Mouse (Mus musculus): ENCODE data around the gene Tha1.
A peak's percentile ranks its signal among the peaks of the same experiment; 100 is the strongest.

Tha1 gene

DNA sequence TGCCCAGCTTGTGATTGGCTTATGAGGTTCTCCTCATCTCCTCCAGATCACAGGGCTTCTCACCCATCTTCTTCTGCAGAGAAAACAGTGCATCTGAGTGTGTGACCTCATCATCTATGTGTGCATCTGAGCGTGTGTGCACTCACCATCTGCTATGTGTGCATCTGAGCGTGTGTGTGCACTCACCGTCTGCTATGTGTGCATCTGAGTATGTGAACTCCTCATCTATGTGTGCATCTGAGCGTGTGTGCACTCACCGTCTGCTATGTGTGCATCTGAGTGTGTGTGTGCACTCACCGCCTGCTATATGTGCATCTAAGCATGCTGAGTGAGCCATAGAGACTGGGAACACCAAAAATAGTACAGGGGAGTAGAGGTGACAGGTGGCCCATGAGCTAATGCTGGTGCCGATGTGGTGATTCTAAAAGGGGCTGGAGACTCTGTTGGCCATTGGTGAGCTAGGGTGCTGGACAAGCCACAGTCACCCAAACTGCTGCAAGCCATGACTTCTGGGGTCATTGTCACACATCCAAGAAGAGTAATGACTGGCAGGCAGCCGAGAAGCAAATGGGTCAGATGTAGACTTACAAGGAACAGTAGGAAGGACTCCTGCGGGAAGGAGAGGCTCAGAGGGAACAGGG, 7.2 kb upstream of the Tha1 start:
- no peak for DNase-seq

DNA sequence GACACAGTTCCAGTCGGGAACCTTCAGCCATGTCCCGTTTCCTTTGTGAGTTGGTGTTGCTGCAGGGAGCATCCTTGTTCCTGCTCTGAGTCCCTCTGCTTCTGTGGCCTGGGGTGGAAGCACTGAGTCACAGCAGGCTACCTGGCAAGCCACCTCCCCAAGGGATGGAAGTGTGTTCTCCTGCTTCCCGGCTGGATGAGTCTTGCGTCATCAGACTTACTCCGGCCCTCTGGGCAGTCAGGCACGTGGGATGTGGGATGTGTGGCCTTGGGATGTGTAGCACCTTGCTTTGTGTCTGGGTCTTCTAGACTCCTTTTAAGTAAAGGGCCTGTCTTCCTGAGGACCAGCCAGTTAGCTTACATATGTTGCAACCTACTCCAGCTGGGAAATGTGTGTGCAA, 6.4 kb upstream of the Tha1 start:
- no peak for DNase-seq

DNA sequence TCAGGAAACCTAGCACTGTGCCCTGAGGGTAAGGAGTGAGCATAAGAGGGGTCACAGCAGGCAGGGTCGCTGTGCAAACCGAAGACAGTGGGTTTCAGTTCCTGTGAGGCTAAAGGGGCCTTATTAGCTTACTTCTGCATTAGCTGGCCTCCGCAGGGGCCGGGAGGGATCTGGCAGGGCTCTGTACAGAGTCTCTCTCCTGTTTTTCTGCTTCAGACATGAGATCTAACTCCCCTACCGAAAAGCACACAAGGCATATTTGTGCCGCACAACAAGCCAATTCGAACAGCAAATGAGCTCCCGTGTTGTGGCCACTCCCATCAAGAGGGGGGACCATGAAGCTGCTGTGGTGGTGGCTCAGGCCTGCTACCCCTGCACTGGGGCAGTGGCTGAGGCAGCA, 5.6 kb upstream of the Tha1 start:
- no peak for DNase-seq

DNA sequence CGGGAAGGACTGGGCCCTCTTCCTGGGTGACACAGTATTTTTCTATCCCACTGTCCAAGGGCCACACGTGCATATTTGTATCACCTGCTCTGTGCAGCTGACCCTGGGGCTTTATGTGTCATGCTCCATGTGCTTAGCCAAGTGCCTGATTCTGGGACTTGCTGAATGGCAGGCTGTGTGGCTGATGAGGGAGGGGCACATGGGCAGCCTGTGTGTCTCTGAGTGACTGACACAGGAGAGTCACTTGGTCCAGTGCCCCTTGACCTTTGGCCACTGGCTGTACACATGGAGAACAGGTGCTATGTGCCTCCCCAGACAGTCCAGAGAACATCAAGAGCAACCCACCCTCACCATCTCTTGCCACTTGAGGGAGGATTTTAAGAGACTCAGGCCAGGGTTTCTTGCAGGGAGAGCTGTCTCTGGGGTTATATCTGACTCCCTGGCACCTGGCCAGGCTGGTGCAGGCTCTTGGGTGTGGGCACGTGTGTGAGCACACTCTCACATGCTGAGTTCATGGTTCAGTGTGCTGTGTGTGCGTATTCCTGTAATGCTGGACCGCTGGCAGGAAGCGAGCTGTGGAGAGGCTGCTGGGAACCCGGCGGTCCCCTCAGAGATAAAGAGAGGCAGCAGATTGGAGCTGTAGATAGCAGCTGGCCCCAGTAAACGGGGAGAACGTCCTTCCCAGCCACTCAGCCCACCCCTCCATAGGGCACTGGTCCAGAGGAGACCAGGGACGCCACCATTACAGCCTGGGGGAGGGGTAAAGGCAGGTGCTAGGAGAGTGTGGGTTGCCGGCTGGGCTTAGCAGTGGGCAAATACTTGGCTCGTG, 4.8 kb upstream of the Tha1 start:
- DNase-seq: peak; percentile 37 to 39

DNA sequence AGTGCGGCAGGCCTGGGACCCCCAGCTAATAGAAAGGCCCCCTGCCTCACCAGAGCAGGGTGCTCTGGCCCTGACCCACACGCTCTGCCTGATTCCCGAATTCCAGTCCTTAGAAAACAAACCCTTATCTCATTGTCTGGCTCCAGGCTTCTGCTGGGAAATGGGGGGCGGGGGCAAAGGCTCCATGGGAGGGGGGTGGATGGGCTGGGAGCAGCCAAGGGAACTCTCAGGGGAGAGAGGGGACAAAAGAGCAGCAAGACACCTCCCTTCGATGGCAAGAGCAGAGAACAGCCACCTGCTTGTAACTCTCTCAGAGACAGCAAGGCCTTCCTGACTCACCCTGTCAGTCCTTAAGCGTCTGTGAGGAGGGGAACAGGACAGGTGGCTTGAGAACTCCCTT, 2.4 kb upstream of the Tha1 start:
- DNase-seq: no peak

DNA sequence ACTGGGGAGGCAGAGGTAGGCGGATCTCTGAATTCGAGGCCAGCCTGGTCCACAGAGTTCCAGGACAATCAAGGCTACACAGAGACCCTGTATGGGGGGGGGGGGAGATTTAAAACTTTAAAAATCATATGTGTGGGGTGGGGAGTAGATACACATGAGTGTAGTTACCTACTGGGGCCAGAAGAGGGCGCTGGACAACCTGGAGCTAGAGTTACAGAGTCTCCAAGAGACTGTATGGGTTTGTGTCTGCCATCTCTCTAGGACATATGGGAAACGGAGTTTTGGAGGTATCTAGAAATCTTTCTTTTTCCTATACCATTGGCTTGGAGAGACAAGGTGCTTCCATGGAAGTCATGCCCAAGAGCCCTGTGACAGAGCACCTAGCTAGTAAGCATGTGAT, 1.1 kb upstream of the Tha1 start:
- no peak for DNase-seq

DNA sequence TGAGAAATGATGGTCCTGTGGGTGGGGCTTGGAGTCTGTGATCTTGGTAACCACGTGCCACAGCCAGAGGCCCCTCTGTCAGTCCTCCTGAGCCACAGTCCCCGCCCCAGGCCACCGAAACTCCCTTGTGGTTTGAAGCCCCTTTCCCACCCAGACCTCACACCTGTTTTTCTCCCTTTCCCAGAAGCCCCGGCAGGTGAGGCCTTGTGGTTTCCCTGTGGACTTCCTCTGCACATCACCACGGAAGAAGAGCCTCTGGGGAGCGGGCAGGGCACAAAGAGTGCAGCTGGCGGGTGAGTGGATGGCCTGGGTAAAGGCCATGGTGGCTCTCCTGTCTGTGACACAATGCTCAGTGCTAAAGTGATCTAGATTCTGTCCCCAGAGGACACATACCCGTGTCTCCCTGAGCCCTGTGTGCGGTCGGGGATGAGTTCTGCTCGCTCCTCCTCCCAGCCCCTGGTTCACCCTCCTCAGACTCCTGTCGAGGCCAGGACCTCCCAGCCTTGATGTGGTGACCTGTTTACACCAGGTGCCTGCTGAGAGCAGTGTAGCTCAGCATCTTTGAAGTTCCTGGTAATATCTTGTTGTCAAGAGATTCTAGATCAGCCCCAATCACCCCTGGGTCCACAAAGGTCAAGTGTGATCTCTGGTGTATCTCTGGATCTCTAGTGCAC, 1.2 kb downstream of the Tha1 start:
- DNase-seq: no peak

DNA sequence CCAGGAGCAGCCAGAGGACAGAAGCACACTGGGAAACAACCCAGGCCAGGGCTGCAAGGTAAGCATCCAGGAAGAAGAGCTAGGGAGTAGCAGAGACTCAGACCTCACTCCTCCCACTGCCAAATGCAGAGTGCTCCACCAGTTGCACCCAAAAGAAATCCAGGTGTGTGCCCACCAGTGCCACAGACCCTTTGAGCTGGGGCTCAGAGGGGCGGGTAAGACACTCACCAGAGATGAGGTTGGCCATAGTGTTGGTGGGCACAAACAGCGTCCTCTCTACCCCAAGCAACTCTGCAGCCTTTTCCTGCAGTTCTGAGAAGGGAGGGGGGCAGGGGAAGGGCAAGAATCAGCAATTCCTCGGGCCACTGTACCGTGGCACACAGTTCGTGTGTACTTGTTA, 1.9 kb downstream of the Tha1 start:
- no peak for DNase-seq

DNA sequence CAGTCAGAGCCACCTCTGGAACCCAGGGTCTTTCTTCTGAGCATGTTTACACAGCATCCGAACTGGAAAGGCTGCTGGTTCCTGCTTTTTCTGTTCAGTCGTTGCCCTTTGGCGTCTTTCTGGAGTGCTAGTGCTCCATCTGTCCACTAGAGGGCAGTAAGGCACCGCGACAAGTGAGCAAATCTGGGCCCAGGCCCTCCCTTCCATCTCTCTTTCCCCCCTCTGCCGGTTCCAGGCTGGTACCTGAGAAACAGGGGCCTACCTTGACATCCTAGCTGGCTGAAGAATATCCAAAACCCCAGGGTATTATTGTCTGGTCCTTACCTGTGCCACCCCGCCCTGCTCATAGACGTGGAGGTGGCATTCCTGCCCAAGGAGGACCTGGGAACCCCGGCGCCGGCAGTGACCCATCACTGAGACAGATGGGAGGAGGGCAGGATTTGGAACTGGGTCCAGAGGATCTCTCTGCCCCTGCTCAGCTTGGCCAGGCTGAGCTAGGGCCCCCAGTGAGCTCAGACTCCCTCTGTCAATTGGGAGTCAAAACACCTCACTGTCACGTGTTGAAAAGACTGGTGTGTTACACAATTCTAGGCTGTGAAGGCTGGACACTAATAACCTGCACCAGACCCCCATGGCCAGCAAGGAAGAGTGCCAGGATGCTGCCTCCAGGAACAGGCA, 2.5 kb downstream of the Tha1 start:
- peak; percentile 61 to 71 for DNase-seq

DNA sequence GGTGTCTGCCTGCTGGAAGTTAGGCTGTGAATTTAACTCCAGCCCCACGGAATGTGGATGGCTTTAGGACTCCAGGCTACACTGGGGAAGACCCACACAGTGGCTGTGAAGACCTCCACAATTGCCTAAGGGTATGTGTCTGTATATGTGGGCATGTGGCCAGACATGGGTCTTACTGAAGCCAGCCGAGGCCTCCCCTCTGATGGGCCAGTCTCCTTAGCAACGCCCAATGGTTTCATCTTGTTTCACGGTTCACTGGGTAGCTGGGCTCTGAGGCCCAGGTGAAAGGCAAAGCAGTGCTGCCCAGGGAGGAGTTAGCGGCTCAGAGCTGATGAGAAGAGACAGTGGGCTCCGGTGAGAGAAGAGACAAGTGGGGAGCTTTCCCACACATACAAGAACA, 7.3 kb downstream of the Tha1 start:
- peak in 1 of 2 experiments; percentile 43 for DNase-seq

DNA sequence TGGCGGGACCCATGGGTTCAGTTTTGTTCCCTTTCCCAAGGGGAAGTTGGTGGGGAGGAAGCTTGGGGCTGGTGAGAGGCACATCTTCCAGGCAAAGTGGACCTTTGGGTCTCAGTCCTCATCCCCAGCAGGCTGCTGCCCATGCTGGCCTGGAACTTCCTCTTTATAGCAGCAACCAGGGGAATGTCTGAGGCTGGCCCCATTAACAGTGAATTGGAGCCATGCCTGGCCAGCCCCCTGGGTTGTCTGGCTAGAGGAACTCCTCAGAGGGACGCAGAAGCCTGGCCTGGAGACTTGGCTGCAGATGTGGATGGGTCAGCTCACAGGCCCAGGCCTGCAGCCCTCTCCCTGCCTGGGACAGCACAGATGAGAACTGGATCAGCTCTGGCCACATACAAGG, 8.5 kb downstream of the Tha1 start:
- DNase-seq: no peak

DNA sequence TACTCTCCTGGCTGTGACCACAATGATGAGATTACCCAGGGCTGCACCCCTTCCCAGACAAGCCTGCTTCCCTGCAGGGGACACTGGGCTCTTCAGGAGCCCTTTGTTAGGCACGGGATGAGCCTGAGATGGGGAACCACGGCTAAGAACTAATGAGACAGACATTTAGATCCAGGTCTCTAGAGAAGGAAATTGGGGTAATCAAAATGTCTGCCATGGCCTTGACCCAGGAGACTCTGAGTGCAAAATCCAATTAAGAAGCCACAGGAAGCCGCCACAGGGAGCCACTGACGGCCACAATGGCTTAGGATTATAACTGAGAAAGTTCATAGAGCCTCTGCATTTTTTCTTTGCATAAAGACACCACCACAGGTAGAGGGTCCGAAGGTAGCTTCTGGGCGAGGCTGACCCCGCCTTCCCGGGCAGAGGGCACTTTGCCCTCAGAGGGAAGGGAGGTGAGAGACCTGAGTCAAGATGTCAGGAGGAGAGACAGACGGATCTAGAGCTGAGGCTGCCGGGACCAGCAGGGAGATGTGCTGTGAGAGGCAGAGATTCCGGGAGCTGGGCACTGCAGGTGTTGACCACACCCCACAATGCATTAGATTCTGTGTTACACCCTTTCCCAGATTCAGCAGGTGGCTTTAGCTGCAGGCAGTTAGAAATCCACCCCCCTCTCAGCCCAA, 10.0 kb downstream of the Tha1 start:
- DNase-seq: peak; percentile 66 to 68

DNA sequence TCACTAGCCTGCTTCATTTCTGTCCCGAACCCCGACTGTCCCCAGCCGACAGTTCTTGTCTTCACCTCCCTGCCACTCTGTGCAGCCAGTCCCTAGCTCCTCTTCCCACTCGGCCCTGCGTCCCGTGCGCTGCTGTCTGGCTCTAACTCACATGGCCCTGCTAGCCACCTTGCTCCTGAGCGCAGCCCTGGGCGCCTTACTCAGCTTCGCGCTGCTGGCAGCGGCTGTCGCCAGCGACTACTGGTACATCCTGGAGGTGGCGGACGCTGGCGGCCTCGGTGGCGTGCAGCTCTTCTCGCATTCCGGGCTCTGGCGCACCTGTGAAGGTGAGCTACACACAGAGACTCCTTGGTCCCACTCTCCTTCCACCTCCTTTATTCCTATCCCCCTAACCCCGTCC, 12.7 kb downstream of the Tha1 start, which contains the start of gene Tmem235:
Gene Tmem235, plus strand, starts transcription at position 152 of the 400 bp plus-strand sequence.
- no peak for DNase-seq

DNA sequence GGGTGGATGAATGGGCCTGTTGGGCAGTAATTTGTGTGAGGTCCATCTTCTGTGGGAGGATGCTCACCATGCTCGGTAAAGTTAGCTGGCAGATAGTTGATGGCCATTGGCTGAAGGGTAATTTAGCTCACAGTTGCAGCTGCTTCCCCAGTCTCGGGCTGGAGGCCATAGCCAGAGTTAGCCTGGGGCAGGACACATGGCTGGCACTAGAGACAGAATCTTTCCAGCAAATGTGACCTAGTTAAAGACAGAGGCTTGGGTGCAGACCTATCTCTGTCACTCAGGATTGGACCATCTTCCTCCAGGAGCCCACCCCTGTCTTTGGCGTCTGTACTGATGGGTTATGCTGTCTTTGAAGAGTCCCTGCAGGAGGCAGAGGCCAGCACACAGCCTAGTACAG, 14.9 kb downstream of the Tha1 start:
- DNase-seq: no peak

DNA sequence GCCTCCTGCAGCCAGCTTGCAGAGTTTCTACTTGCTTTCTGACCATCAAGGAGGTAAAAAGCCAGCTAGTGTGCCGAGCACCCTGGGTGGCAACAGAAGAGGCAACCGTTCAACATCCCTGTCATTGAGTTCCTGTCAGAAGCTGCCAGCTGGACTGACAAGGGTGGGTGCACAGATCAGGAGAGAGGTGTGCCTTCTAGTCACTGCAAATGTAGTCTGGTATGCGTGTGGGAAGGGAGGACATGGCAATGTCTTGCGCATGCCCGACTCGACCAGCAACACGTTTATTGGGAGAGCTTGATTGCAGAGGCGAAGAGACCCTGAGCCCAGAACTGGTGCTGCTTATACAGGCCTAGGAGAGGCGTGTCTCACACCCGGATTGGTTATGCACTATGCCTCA, 15.8 kb downstream of the Tha1 start:
- no peak for DNase-seq

DNA sequence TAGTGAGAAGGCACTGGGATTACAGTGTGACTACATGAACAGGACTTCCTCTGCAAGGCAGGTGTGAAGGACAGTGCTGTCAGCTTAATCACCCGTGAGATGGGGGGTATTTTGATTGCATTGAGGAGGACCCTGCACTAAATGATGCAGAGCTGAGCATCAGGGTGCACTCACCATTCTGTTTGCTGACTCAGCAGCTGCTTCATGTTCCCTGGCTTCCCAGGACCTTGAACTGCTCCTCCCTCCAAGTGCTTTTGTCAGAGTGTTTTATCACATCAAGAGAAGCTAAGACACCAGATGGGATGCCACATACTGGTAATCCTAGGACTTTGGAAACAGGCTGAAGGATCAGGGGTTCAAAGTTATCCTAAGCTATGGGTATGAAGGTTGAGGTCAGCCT, 17.3 kb downstream of the Tha1 start:
- DNase-seq: no peak

DNA sequence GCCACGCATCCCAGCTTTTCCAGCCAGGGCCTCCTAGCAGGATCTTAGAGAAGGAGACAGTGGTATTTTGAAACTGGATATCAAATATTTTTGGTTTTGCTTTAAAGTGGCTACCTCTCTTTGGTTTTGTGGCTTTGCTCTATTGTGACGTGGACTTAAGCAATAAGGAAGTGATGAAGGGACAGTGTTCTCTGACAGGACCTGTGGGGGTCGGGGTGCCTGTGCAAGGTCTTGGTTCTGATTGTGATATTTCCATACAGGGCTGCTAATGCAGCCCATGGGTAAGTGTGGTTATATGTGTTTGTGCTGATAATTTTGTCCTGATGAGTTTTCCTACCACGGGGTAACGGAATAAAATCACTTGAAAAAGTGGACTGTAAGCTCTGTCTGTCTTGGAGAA, 17.9 kb downstream of the Tha1 start:
- DNase-seq: no peak

DNA sequence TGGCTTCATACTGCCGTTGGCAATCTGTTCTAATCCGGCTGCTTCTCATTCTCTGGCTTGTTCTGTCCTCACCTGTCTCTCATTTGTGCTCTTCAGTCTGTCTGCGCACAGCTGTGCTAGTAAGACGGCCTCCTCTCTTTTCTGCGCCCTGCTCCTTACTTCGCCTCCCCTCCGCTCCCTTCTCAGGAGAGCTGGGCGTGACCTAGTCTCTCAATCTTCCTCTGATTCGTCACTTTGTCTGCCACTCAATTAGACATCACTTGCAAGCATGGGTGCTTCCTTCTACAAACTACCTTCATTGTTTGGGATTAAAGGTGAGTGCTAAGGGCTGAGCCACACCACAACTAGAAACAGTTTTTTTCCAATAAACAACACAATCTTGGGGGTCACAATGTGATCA, 19.0 kb downstream of the Tha1 start:
- no peak for DNase-seq

DNA sequence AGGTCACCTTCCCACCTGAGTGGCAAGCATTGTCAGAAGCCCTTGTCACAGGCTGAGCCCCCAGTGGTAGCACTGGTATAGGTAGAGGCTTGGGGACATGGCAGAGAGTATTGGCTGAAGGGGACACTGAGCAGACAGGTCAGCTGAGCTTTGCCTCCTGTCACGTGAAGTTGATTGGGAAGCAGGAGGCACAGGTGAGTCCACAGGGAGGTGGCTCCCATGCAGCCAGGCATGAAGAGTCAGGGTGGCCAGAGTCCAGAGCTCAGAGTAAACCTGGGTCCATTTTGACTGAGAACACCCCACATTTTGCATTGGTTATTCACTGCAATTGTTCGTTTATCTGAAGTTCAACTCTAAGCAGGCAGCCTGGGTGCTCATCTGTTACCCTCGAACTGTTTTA, 20.4 kb downstream of the Tha1 start:
- no peak for DNase-seq

DNA sequence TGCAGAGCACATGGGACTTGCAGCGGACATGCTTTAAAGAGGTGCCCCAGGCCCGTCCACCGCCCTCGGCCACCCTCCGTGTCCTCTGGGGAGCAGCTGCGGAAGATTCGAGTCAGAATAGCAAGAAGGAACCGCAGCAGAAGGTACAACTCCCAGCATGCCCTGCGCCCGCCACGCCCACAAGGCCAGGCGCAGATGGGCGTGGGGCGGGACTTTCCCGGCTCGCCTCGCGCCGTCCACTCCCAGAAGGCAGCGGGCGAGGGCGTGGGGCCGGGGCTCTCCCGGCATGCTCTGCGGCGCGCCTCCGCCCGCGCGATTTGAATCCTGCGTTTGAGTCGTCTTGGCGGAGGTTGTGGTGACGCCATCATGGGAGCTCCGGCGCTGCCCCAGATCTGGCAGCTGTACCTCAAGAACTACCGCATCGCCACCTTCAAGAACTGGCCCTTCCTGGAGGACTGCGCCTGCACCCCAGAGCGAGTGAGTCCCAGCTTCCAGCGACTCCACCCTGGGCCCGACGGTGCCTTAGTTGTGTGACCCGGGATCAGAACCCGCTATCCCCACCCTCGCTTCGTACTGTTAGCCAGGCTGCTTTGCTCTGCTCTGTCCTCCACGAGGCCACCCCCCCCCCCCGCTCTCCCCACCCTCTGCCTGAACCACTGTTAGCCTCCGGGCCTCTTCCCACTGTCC, 24.2 kb downstream of the Tha1 start, which contains the start of gene Birc5:
Gene Birc5, plus strand, starts transcription at position 267 of the 687 bp plus-strand sequence.
- DNase-seq: peak; percentile 96

DNA sequence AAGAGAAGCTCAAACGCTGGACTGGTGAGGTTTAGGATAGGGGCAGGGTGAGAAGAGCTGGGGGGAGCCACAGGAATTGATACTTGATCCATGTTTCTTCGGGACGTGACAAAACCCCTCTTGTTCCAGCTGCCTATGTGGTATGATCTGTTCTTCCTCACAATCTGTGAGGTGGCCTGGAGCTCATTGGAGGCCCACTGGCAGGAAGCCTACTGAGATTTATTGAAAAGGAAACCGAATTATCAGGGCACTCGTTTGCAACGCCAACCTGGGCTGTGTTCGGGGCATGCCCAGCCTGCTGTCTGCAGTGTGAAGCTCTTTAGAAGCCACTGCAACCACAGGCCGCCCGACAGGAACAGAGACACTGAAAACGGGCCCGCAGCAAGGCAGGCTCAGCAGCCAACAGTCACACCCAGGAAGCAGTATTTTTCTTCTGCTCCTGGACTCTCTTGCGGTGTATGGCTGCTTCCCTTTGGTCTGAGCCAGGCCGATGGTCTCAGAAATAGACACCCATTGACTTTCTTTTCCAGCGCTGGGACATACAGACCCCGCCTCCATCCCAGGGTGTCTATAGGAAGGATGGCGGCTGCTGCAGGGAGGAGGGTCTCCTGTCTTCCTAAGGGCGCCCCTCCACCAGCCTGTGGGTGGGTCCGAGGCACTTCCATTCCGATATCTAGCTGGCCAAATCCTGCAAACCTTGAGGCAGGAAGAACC, 24.9 kb downstream of the Tha1 start:
- no peak for DNase-seq
